Mouse (Mus musculus): ENCODE measurements around the gene Rhof.

Gene Rhof

DNA sequence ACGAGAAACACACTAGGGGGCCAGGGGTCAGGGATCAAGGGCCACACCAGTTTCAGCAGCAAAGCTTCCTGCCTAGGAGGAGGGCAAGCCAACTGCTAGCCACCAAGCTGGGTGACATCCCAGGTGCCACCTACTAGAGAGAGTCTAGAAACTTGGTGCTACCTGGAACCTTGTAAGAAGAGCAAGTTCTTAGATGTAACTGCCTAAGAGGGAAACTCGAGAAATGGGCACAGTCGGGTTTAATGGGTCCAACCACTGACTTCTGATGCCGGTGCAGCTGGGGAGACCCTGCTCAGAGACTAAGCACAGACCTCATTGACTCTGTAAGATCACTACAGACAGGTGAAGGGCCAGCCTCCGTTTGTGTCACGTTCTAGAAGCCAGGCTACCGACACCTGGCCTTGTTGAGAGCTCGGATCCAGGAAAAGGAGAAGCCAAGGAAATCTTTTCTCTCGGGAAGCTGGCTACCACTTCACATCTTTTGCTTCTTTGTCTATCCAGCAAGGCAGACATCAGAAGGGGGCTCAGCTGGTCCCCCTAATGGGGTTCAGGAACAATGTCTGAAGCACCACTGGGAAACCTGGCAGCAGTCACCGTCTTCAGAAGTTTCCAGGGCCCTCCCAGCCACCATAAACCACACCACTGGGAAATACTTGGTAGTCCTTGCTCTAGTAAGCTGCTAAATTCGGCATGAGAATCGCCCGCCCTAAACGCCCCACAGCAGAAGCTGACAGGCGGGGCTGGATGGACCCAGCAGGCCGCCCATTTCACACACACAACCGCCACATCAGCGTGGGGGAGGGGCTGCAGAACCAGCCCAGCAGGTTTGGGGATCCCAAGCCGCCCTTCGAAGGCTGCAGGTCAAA is 4.8 kb upstream of the Rhof start:
- CTCF ChIA-PET = interaction anchor here (0.7 to 1.6 kb wide), 2 partner anchors 8 to 83 kb away, joined by 6 to 10 read pairs; no protein-coding TSS in a partner anchor

DNA sequence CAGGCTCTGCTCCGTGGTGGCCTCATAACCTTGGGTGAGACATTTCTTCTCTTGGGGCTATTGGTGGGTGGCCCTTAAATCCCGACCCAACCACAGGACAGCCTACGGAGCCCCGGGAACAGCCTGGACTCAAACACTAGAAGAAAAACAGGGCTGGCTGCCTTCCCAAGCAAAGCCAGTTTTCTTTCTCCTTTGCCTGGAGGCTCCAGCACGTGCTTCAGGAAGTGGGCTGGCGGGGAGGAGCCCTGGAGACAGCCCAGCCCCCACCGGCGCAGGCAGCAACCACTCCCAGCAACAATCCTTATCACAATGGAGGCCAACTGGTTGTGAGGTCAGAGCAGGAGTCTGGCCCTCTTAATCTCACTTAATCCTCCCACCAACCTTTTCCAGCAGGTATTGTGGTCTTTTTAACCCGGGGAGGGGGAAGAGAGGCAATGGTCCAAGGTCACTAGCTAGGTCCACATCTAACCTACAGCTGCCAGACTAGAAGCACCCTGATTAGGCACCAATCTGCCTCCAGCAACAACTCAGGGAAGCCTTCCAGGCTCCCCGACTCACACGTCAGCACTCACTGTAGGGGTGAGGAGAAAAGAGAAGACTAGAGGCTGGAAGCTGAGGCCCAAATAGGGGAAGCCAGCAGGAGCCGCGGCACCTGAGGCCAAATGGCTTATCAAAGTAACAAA is 4.0 kb upstream of the Rhof start:
- CTCF ChIA-PET = interaction anchor here (0.5 to 5.2 kb wide), 3 partner anchors 9 to 320 kb away, joined by 4 to 38 read pairs (median 10); no protein-coding TSS in a partner anchor

DNA sequence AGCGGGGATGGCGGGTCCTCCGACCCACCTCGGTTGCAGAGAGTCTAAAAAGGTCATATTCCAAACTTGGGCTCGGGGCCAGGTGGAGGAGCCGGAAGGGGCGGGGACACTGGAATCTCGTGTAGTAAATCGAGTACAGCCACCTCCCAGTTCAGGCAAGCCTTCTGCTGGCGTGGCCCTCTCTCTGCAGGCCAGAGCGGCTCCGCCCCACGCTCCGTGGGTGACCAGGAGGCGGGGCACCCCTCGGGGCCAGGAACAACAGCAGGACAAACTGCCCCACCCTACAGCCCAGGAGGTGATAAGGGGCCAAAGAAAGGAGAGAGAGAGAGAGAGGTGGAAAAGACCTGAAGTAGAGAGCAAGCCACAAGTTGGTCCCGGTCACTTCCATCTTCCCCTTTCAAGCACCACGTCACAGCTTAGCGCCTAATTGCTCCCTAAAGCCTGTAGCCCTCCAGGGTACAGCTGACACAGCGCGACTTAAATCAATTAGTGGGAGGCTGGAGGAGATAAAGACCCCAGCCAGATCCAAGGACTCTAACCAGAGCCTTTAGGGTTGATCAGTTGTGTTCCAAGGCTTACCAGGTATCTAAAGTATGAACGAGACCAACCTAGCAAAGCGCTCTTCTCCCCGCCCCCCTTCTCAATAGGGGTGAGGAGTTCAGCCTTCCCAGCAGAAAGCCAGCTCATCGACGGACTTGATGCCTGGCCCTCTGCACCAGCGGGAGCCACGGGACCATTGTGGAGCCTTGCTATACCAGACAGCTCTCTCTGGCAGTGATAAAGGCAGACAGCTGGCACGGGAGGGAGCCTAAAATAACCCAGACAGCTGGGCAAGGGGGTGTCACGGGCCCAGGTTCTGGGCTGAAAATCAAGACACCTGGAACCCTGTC is 3.2 kb upstream of the Rhof start:
- CTCF ChIA-PET = interaction anchor here (0.5 to 5.2 kb wide), 6 partner anchors 10 to 320 kb away, joined by 3 to 38 read pairs (median 9); no protein-coding TSS in a partner anchor

DNA sequence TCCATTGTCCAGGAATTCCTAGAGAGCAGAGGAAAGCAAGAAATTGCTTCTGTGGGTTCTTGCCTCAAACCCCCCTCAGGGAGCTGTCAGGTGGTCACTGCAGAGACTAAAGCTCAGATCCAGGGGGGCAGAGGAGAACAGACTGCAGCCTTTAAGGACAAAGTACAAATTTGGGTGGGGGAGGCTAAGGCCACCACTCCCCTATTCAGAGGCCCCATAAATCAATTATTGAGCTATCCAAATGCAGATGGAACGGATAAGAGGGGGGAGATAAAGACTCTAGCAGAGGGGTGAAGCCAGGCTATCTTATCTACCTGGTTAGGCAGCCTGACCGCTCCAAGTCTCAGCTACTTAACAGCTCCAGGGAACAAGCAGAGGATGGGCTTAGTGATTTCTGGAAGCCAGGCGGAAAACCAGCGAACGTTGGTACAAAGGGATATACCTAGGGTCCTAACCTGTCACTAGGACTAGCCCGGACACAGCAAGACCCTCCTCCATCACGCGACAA is 2.4 kb upstream of the Rhof start:
- CTCF ChIA-PET = interaction anchor here (1.2 to 5.2 kb wide), 4 partner anchors 12 to 22 kb away, joined by 4 to 38 read pairs (median 17); no protein-coding TSS in a partner anchor

DNA sequence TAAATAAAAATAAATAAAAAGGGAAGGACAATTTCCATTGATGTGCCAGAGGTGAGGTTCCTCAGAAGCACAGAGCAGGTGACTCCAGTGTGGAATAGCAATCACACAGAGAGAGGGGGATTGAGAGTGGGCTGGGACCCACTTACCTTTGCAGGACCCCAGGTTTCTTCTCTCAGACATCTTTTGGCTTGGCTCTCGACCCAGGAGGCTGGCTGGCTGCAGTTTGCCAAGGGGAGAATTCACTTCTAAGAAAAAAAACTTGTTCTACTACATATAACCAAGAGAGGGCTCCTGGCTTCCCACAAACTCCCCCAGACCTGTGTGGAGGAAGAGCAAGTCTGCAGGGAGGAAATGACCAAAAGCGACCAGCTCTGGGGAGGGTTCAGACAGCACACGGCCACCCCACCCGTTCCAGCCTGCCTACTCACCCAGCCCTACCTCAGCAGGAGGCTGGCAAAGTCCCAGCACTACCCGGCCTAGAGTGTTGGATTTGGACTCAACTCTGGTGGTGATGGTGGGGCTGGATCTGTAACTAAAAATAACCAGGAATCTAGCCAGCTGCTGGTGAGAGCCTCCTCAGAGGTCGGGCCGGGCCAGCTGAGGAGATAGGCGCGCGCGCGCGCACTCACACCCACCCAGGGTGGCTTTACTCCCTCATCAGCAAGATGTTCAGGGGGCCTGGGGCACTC is 1.8 kb upstream of the Rhof start:
- CTCF ChIA-PET = interaction anchor here (1.1 to 5.2 kb wide), 6 partner anchors 10 to 30 kb away, joined by 4 to 38 read pairs (median 13); no protein-coding TSS in a partner anchor

DNA sequence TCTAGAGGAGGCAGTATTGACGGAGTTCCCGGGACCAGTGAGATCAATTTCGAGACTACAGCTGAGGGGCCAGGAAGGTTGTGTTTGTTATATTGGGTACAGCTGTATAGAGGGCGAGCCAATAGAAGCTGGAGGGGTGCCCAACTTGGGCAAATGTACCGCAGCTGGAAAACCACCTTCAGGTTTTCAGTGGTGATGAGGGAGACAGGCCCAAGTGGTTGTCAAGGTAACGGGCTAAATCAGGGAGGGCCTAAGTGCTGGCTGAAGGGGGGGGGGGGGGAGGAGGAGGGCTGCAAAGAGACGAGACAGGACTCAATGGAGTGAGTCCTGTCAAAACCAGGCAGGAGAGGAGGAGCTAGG is 1.3 kb upstream of the Rhof start:
- CTCF ChIA-PET = interaction anchor here (1.1 to 5.2 kb wide), 10 partner anchors 11 to 69 kb away, joined by 4 to 38 read pairs (median 9); no protein-coding TSS in a partner anchor

DNA sequence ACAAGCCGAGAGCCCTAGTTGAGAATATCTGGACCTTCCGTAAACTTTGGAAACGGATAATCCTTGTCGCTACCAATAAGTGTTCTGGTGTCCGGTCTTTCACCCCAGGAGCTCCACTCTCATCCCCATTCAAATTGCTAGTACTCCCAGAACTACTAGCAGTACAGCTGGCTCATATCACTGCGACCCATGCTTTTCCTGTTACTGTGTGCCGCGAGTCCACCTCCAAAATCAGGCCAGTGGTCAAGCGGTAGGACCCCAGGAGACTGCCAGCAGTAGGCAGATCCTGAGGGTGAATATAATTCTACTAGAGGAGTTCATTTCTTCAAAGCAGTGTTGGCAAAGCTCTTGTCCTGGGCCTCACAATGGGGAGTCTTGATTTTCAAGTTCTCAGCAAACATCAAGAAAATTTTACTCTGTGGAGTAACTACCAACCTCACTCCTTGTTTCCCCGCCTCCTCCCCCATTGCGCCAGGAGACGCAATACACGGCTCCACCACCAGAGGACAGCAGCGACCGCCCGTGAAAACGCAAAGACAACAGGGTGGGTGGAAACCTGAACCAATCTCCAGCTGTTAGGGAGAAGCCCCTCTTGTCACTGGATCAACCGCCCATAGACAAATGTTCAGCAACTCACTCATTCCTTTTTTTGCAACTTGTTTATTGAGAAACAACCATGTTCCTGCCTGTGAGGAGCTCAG is 741 bp upstream of the Rhof start:
- CTCF ChIA-PET = interaction anchor here (0.6 to 5.2 kb wide), 12 partner anchors 11 to 98 kb away, joined by 3 to 38 read pairs (median 6); no protein-coding TSS in a partner anchor

DNA sequence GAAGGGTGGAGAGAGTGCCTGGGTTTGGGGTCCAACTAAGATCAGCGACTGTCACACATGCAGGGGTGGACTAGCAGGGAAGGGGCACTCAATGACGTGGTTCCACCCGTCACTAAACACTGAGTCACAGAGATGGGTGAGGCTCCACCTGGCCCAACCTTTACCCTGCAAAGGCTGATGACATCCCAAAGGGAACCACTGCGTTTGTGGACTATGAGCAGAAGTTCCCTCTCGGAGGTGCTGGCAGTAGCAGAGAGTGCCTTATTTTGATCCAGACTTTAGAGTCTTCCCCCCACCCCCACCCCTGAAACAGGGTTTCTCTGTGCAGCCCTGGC is 1.7 kb downstream of the Rhof start:
- CTCF ChIA-PET = no interaction called here

DNA sequence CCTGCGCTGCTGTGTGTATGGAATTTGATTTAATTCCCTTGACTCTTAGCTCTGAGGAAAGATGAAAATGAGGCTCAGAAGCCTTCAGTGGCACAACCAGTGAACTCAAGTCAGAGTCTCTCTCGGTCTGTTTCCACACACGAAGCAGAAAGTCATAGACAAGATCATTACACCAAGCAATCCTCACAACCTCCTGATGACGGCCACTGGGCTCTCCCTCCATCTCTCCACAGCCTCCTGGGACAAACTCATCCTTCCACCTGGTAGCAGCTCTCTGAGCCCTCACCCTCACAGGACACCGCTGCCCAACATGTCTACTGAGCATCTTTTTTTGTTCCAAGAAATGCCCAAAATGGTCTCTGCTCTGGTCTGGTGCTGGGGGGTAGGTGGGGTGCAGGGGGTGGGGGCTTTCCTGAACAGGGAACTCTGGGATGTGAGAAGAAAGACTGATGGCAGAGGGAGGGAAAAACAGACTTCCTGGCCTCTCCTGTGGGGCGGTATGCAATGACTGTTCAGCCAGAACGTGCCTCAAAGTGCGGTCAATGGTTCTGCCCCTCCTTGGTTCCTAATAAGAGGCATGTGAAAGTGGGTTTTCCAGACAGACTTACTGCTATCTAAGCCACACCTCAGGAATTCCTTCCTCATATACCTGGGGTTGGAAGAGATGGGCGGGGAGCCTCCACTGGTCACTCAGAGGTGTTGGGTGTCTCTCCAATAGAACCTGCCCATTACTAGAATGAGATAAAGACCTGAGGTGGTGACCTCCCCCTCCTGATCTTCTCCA is 2.3 kb downstream of the Rhof start:
- CTCF ChIA-PET = interaction anchor here (0.5 to 1.0 kb wide), 2 partner anchors 66 to 117 kb away, joined by 3 to 8 read pairs; no protein-coding TSS in a partner anchor

DNA sequence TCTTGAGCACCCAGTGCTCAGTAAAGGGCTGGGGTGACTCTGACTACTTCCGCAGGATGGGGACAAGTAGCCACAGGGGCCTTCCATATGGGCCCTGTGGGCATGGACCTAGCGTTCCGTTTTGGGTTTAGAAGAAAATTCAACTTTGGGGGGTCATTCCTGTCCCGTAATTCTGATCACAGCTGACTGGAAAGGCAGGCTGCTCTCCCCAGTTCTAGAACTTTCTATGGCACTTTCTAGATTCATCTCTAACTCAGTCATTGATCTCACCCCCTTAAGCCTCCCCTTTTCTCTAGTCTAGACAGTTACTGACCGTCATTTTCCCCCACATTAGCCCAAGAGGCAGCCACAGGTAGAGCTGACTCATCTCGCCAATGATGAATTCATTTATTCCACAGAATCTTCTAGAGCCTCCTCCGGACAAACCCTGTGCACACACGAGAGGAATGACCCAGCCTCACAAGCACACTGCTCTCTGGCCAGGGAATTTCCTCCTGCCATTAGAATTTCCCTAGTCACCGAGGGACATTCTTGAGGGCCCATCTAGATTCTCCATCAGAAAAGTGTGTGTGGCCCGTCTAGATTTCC is 3.2 kb downstream of the Rhof start:
- CTCF ChIA-PET = interaction anchor here (0.5 to 1.1 kb wide), 2 partner anchors 12 to 43 kb away, joined by 3 read pairs; no protein-coding TSS in a partner anchor

DNA sequence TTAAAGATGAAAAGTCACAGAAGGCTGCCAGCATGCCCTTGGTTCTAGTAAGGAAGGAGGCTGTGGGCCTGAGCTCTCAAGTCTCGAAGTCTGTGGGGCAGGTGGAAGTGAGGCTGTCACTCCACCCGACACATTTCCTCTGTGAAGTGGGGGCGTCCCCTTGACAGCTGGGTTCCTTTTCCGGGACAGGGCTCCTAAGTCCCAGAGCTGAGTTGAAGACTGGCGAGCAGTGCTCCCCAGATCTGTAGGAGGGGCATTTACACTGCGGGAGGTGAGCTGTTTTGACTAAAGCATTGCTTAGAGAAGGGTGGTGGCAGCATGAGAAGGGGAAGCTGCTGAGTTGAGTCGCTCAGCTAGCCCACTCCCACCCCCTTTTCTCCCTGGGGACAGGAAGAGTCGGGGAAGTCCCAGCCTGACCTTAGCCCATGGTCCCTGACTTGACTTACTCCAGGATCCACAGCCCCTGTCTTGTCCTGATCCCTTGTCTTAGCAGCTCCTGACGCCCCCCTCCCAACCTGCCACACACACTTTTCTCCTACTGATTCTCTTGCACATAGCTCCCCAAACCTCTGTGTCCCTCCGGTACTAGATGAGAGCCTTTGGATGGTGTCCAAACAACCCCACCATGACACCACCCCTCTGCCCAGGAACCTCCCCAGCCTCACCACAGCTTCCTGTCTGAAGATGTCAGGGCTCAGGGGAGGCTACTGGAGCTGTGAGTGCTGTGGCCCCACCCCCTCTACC is 3.9 kb downstream of the Rhof start:
- CTCF ChIA-PET = interaction anchor here (0.6 to 1.1 kb wide), 2 partner anchors 10 to 13 kb away, joined by 3 to 5 read pairs; no protein-coding TSS in a partner anchor

DNA sequence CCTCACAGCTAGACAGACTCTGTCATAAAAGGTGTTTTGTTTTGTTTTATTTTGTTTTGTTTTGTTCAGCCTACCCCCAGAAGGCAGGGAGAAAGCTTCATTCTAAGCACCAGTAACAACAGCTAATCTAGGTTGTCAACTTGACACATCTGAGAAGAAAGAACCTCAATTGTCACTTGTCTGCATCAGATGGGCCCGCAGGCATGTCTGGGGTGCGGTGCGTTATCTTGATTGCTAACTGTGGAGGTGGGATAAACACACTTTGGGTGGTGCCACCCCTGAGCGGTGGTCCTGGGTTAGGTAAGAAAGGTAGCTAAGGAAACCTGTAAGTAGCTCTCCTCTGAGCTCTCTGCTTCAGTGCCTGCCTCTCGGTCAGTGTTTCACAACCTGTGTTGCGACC is 5.5 kb downstream of the Rhof start:
- CTCF ChIA-PET = interaction anchor here (0.6 to 1.0 kb wide), 3 partner anchors 12 to 62 kb away, joined by 3 to 4 read pairs (median 3); no protein-coding TSS in a partner anchor

DNA sequence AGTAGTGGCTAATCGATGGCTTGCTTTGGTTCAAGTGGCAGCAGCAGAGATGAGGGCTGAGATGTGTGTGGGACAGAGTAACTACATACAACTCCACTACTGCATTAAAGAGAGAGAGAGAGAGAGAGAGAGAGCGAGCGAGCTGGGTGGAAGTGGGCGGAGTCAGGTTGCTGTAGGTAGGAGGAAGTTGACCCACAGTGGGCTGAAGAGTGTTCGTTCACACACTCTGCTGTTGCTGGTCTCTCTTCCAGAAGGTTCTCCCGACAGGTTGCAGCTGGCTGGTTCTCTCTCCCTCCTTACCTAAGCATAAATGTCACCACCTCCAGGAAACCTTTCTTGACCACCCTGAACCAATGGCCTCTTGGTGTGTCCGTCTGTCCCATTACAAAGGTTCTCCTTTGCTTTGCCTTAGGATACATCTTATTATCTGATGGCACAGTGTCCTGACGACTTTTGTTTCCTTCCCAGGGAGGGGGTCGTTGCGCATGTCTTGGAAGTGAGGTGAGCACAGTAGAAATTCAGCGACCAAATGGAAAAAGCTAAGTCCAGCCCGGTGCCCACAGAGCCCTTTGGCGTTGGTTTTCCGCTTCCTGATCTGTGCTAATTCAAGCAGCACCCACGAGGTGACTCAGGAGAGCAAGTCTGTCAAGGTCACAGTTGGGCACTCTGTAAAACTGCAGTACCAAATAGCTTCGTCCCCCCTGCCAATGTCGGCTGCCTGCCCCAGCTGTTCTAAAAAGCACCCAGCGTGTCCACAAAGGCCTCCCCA is 6.7 kb downstream of the Rhof start:
- CTCF ChIA-PET = interaction anchor here (0.6 to 0.9 kb wide), 4 partner anchors 12 to 849 kb away, joined by 3 to 4 read pairs (median 3); no protein-coding TSS in a partner anchor

DNA sequence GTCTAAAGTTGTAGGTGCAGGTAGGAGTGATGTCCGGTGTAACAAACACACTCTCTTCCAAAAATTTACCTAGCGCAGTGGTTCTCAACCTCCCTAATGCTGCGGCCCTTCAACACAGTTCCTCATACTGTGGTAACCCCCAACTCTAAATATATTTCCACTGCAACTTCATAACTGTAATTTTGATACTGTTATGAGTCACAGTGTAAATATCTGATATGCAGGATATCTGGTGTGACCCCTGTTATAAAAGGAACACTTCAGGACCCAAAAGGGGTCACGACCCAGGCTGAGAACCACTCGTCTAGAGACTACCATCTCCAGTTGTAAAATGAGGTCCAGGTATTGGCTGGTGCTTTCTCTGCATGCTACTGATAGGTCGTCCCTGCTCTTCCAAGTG is 7.4 kb downstream of the Rhof start:
- CTCF ChIA-PET = no interaction called here

DNA sequence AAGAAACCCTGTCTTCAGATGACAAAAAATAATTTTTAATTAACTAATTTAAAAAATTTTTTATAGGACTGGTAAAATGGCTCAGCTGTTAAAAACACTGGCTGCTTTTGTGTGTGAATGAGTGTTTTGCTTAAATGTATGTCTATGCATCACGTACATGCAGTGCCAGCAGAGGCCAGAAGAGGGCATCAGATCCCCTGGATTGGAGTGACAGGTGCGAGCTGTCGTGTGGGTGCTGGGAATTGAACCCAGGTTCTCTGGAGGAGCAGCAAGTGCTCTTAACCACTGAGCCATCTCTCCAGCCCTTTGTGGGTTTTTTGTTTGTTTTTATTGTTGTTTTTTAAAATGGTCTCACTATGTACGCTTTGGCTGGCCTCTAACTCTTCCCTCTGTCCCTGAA is 10.3 kb downstream of the Rhof start:
- CTCF ChIA-PET = no interaction called here

DNA sequence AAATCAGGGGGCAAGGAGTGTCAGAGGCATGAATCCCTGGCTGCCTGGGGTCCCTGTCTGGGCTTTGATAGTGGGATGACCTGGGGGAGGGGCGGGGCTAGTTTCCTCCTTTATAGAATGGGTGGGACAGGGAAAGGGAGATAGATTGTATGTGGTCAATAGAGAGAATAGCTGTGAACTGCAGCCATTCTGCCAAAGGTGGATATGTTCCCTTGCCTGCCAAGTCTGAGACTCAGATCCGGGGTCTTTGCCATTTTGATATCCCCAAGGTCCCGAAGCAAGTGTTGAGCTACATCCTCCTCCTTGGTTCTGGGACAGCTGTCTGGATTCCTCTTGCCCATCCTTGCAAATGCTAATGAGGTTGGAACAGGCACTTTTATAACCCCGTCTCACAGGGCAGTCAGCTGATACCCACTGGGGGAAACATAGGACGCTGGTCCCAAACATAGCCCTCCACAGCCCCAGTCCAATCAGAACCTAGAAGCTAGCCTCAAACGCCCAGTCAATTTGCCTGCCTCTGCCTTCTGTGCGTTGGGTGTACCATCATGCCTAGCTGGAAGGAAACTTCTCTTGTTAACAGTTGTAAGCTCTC is 11.8 kb downstream of the Rhof start:
- CTCF ChIA-PET = interaction anchor here (0.8 kb wide), 1 partner anchor 12 kb away, joined by 5 read pairs; the partner anchor contains the start of gene Rhof

Measured in spleen, embryonic (tissue).